Mouse (Mus musculus) cortical plate, adult 2 months (tissue): ENCODE measurements around the gene Sfn.

Experiments
- CTCF ChIP-seq: fragments of 200-500 bp; IDR thresholded peaks from 2 replicates; pipeline ENCODE4 v1.5.1; 2011; ENCODE audit warnings: mild to moderate bottlenecking, control low read depth, low read length; ENCODE audit not compliant: insufficient read depth; ENCODE audit errors: extremely low read depth
- POLR2A ChIP-seq: fragments of 200-500 bp; IDR thresholded peaks from 2 replicates; pipeline ENCODE4 v1.6.1; 2011; ENCODE audit warnings: mild to moderate bottlenecking, low read length, control low read depth; ENCODE audit not compliant: insufficient read depth; ENCODE audit errors: extremely low read depth

- TF ChIP-seq CTCF (no peak), POLR2A (no peak)
Observed at GRCm38 (mm10) chr4:133561622-133562021, 40.3 kb downstream of the Sfn start.
